Mouse (Mus musculus): ENCODE results near the gene Snrnp25.

Gene Snrnp25

GRCm38 (mm10) chr11:32205058-32205873 lies at the start of gene Snrnp25:
Snrnp25 (plus strand) TSS chr11:32205415.
- in situ Hi-C loops (cut with MboI, MseI), result no loop called here

GRCm38 (mm10) chr11:32156854-32157630 lies 48.2 kb upstream of the Snrnp25 start:
- in situ Hi-C loops (cut with MboI, MseI), result loop anchor here (10.0 kb wide), 1 partner anchor 482 kb away; the partner anchor contains the start of gene Bod1

- in situ Hi-C loops (cut with MboI, MseI), result loop anchor here (10.0 kb wide), 1 partner anchor 483 kb away; the partner anchor contains the start of gene Bod1
Measured at GRCm38 (mm10) chr11:32157791-32158594, 47.2 kb upstream of the Snrnp25 start.

GRCm38 (mm10) chr11:32159176-32159575 lies 46.0 kb upstream of the Snrnp25 start:
- in situ Hi-C loops (cut with MboI, MseI), result loop anchor here (10.0 kb wide), 1 partner anchor 484 kb away; the partner anchor contains the start of gene Bod1

GRCm38 (mm10) chr11:32160341-32160740 lies 44.9 kb upstream of the Snrnp25 start:
- in situ Hi-C loops (cut with MboI, MseI), result loop anchor here (5.0 kb wide), 1 partner anchor 53 kb away; no protein-coding TSS in a partner anchor

- in situ Hi-C loops (cut with MboI, MseI), result loop anchor here (5.0 kb wide), 1 partner anchor 54 kb away; no protein-coding TSS in a partner anchor
Measured at GRCm38 (mm10) chr11:32161500-32161899, 43.7 kb upstream of the Snrnp25 start.

GRCm38 (mm10) chr11:32161922-32162804 lies 43.1 kb upstream of the Snrnp25 start:
- in situ Hi-C loops (cut with MboI, MseI), result loop anchor here (5.0 kb wide), 1 partner anchor 55 kb away; no protein-coding TSS in a partner anchor

GRCm38 (mm10) chr11:32166683-32167082 lies 38.5 kb upstream of the Snrnp25 start:
- in situ Hi-C loops (cut with MboI, MseI), result no loop called here

- in situ Hi-C loops (cut with MboI, MseI), result no loop called here
Measured at GRCm38 (mm10) chr11:32178506-32178905, 26.7 kb upstream of the Snrnp25 start.

GRCm38 (mm10) chr11:32181246-32181645 lies 24.0 kb upstream of the Snrnp25 start:
- in situ Hi-C loops (cut with MboI, MseI), result loop anchor here (5.0 kb wide), 1 partner anchor 36 kb away; no protein-coding TSS in a partner anchor

- in situ Hi-C loops (cut with MboI, MseI), result loop anchor here (5.0 kb wide), 1 partner anchor 35 kb away; no protein-coding TSS in a partner anchor
Measured at GRCm38 (mm10) chr11:32181973-32182868, 23.0 kb upstream of the Snrnp25 start.

- in situ Hi-C loops (cut with MboI, MseI), result loop anchor here (5.0 kb wide), 1 partner anchor 33 kb away; no protein-coding TSS in a partner anchor
Measured at GRCm38 (mm10) chr11:32184469-32184868, 20.7 kb upstream of the Snrnp25 start.

- in situ Hi-C loops (cut with MboI, MseI), result no loop called here
Measured at GRCm38 (mm10) chr11:32186031-32186430, 19.2 kb upstream of the Snrnp25 start.

GRCm38 (mm10) chr11:32187256-32187655 lies 18.0 kb upstream of the Snrnp25 start:
- in situ Hi-C loops (cut with MboI, MseI), result no loop called here

- in situ Hi-C loops (cut with MboI, MseI), result no loop called here
Measured at GRCm38 (mm10) chr11:32188881-32189280, 16.3 kb upstream of the Snrnp25 start.

- in situ Hi-C loops (cut with MboI, MseI), result no loop called here
Measured at GRCm38 (mm10) chr11:32189434-32189833, 15.8 kb upstream of the Snrnp25 start.

- in situ Hi-C loops (cut with MboI, MseI), result no loop called here
Measured at GRCm38 (mm10) chr11:32190119-32190518, 15.1 kb upstream of the Snrnp25 start.

GRCm38 (mm10) chr11:32190603-32191110 lies 14.6 kb upstream of the Snrnp25 start:
- in situ Hi-C loops (cut with MboI, MseI), result no loop called here

GRCm38 (mm10) chr11:32193156-32193555 lies 12.1 kb upstream of the Snrnp25 start:
- in situ Hi-C loops (cut with MboI, MseI), result no loop called here
